Mouse (Mus musculus) hindbrain, postnatal 0 days (tissue): ENCODE data around the gene Msln. TPM values are rescaled to one million over a fixed set of nuclear protein-coding genes. Genes with fewer than 3 reads are reported as not detected.

Experiments used
- ATAC-seq: fragments of 200-750 bp; cut with Nextera tagmentation; 2 replicates; pipeline ENCODE4 v1.8.0; 2017; ENCODE audit warnings: mild to moderate bottlenecking, moderate TSS enrichment, moderate library complexity
- DNase-seq: peaks from one replicate; pipeline ENCODE4 v3.0.0-alpha.2; 2015; ENCODE audit warnings: low spot score
- H3K27ac ChIP-seq: fragments of 300-500 bp; sonication (generic); 2 replicates; pipeline ENCODE4 v1.5.1; 2014; ENCODE audit warnings: mild to moderate bottlenecking
- H3K27me3 ChIP-seq: fragments of 300-500 bp; sonication (generic); 2 replicates; pipeline ENCODE4 v1.6.1; 2014; ENCODE audit warnings: low read length, mixed read lengths; ENCODE audit not compliant: insufficient read depth
- H3K36me3 ChIP-seq: fragments of 300-500 bp; sonication (generic); 2 replicates; pipeline ENCODE4 v1.6.1; 2014; ENCODE audit warnings: low read length, mixed read lengths; ENCODE audit not compliant: insufficient read depth
- H3K4me1 ChIP-seq: fragments of 300-500 bp; sonication (generic); 2 replicates; pipeline ENCODE4 v1.6.1; 2014; ENCODE audit warnings: antibody characterized with exemption, low read length, mixed read lengths; ENCODE audit not compliant: insufficient read depth
- H3K4me2 ChIP-seq: fragments of 300-500 bp; sonication (generic); 2 replicates; pipeline ENCODE4 v1.6.1; 2014; ENCODE audit warnings: low read depth, mild to moderate bottlenecking, low read length, moderate library complexity, mixed read lengths
- H3K4me3 ChIP-seq: fragments of 300-500 bp; sonication (generic); 2 replicates; pipeline ENCODE4 v1.5.1; 2014; ENCODE audit warnings: low read length
- H3K9ac ChIP-seq: fragments of 300-500 bp; sonication (generic); replicated peaks from 2 replicates; pipeline ENCODE4 v1.6.1; 2014; ENCODE audit warnings: mild to moderate bottlenecking, low read length, moderate library complexity, mixed read lengths
- H3K9me3 ChIP-seq: fragments of 300-500 bp; sonication (generic); 2 replicates; pipeline ENCODE4 v1.6.1; 2016; ENCODE audit warnings: low read length, mixed read lengths
- CTCF ChIP-seq: IDR thresholded peaks from 2 replicates; pipeline ENCODE4 v1.5.1; 2016; ENCODE audit warnings: antibody characterized with exemption, control low read depth, low read depth
- WGBS: fragments of 180-500 bp; shearing (Covaris S2); extraction: QIAGEN DNeasy Blood & Tissue Kit; methylation state at CpG from one replicate; pipeline ENCODE4 v1.1.7; 2014; 5-methylcytosine and 5-hydroxymethylcytosine counted together
- polyA plus RNA-seq: library from polyadenylated mRNA; unstranded; fragments of >200 nt; fragmentation: Nextera tagmentation; extraction: Ambion mirVana; gene quantifications from 2 replicates; pipeline ENCODE4 v1.2.1, GENCODE M21; 2015
- total RNA-seq: library from RNA; depleted of rRNA; stranded (reverse); fragments of >200 nt; gene quantifications from 2 replicates; pipeline ENCODE4 v1.2.3, GENCODE M21; 2014; rRNA removed

Gene Msln
- total RNA-seq (0.50 and 1.1 TPM in 2 replicates), polyA plus RNA-seq (2.0 and 2.3 TPM in 2 replicates)

GRCm38 (mm10) chr17:25754241-25754640, at the start of gene Msln:
Msln (minus strand) TSS chr17:25754378.
- Histone ChIP-seq H3K36me3 (no peaks in the 10 kb centered on the region), H3K4me2 (no peak within 1 kb of the TSS), H3K27ac (no peak within 1 kb of the TSS), H3K9ac (no peak within 1 kb of the TSS), H3K4me1 (no peaks in the 10 kb centered on the region), H3K27me3 (no peaks in the 10 kb centered on the region), H3K4me3 (no peak within 1 kb of the TSS), H3K9me3 (no peaks in the 10 kb centered on the region)
- WGBS, result 85% methylated on average over 9 of the region's 9 CpGs
- no peak for ATAC-seq
- no peak for DNase-seq
- TF ChIP-seq CTCF, result no peak

- Histone ChIP-seq H3K27ac (peak overlapping the region; percentile 77), H3K4me2 (peak overlapping the region; percentile 32), H3K9ac (no peak overlapping the region), H3K36me3 (no peaks in the 10 kb centered on the region), H3K4me3 (no peak overlapping the region), H3K9me3 (no peaks in the 10 kb centered on the region), H3K27me3 (no peaks in the 10 kb centered on the region), H3K4me1 (0 out of 2 replicates have a peak, but pooled peaks cover 9% of the 10 kb centered on the region)
- WGBS, result 6% methylated on average over 10 of the region's 10 CpGs
- peak; percentile 92 for DNase-seq
- no peak for TF ChIP-seq CTCF
- ATAC-seq, result peak; percentile 94
Measured at GRCm38 (mm10) chr17:25802825-25803517, 48.8 kb upstream of the Msln start.

GRCm38 (mm10) chr17:25801029-25801428, 46.9 kb upstream of the Msln start:
- Histone ChIP-seq H3K36me3 (no peaks in the 10 kb centered on the region), H3K9me3 (no peaks in the 10 kb centered on the region), H3K27ac (no peak overlapping the region), H3K27me3 (no peaks in the 10 kb centered on the region), H3K4me3 (no peak overlapping the region), H3K4me2 (no peak overlapping the region), H3K4me1 (peaks cover 20% of the 10 kb centered on the region; the same call in 1 of the 2 replicates), H3K9ac (no peak overlapping the region)
- peak; percentile 86 for DNase-seq
- peak; percentile 86 for TF ChIP-seq CTCF
- 6% methylated on average over 6 of the region's 6 CpGs for WGBS
- peak; percentile 38 for ATAC-seq

GRCm38 (mm10) chr17:25796951-25797369, 42.8 kb upstream of the Msln start, which contains the start of gene Metrn:
Metrn (minus strand) TSS chr17:25797136.
- H3K36me3 ChIP-seq, result no peaks in the 10 kb centered on the region
- no peak for TF ChIP-seq CTCF
- H3K4me3 ChIP-seq, result peak within 1 kb of the TSS; percentile 58
- peak; percentile 88 for DNase-seq
- peak within 1 kb of the TSS; percentile 79 for H3K27ac ChIP-seq
- peak within 1 kb of the TSS; percentile 60 for H3K9ac ChIP-seq
- peak; percentile 75 for ATAC-seq
- H3K4me2 ChIP-seq, result peak within 1 kb of the TSS; percentile 75
- H3K9me3 ChIP-seq, result no peaks in the 10 kb centered on the region
- H3K27me3 ChIP-seq, result no peaks in the 10 kb centered on the region
- 1% methylated on average over 35 of the region's 35 CpGs for WGBS
- peaks cover 19% of the 10 kb centered on the region; the same call in 1 of the 2 replicates for H3K4me1 ChIP-seq

GRCm38 (mm10) chr17:25796211-25796771, 42.1 kb upstream of the Msln start:
- Histone ChIP-seq H3K9ac (peak overlapping the region; percentile 60), H3K4me2 (peak overlapping the region; percentile 75), H3K36me3 (no peaks in the 10 kb centered on the region), H3K4me1 (peaks cover 19% of the 10 kb centered on the region; the same call in 1 of the 2 replicates), H3K27ac (peak overlapping the region; percentile 79), H3K4me3 (peak overlapping the region; percentile 58), H3K9me3 (no peaks in the 10 kb centered on the region), H3K27me3 (no peaks in the 10 kb centered on the region)
- DNase-seq, result peak; percentile 34
- TF ChIP-seq CTCF, result no peak
- ATAC-seq, result no peak
- 3% methylated on average over 37 of the region's 37 CpGs for WGBS

GRCm38 (mm10) chr17:25795609-25796092, 41.5 kb upstream of the Msln start, which contains the start of gene AC134908.4:
AC134908.4 (minus strand) TSS chr17:25795659.
- TF ChIP-seq CTCF, result no peak
- peaks cover 19% of the 10 kb centered on the region; the same call in 1 of the 2 replicates for H3K4me1 ChIP-seq
- H3K36me3 ChIP-seq, result no peaks in the 10 kb centered on the region
- H3K9ac ChIP-seq, result peak within 1 kb of the TSS; percentile 60
- H3K4me2 ChIP-seq, result peak within 1 kb of the TSS; percentile 75
- H3K27me3 ChIP-seq, result no peaks in the 10 kb centered on the region
- DNase-seq (peak; percentile 79), ATAC-seq (peak; percentile 70)
- peak within 1 kb of the TSS; percentile 58 for H3K4me3 ChIP-seq
- 8% methylated on average over 6 of the region's 6 CpGs for WGBS
- peak within 1 kb of the TSS; percentile 94 for H3K27ac ChIP-seq
- no peaks in the 10 kb centered on the region for H3K9me3 ChIP-seq
